Mouse (Mus musculus) liver, adult 2 months (tissue): ENCODE measurements at regions not wholly inside any gene's neighbourhood (a gene's known extent, or its start where the extent isn't known, plus 50 kb on each side); places are given as distances from the start of the nearest gene placed in this dataset.

Experiments
- CTCF ChIP-seq: fragments of 200-500 bp; IDR thresholded peaks from 2 replicates; pipeline ENCODE4 v1.5.1; 2011; ENCODE audit warnings: low read depth, low read length, control low read depth
- POLR2A ChIP-seq: fragments of 200-500 bp; IDR thresholded peaks from 2 replicates; pipeline ENCODE4 v1.6.1; 2011; ENCODE audit warnings: low read length, control low read depth; ENCODE audit not compliant: insufficient read depth; ENCODE audit errors: extremely low read depth

GRCm38 (mm10) chr2:81336982-81337381 lies 716.0 kb upstream of the Zfp804a start:
- TF ChIP-seq CTCF (no peak), POLR2A (no peak)
